Mouse (Mus musculus) T-helper 1 cell (primary cell): ENCODE measurements around the gene Klhl40.

Experiments used
- in situ Hi-C: fragments of 300-600 bp; cut with MboI, MseI; formaldehyde crosslinking; loops from one replicate; pipeline ENCODE4 v1.15.1; 2025; ENCODE audit warnings: high pct_unique_total_duplicates

The Klhl40 gene

DNA sequence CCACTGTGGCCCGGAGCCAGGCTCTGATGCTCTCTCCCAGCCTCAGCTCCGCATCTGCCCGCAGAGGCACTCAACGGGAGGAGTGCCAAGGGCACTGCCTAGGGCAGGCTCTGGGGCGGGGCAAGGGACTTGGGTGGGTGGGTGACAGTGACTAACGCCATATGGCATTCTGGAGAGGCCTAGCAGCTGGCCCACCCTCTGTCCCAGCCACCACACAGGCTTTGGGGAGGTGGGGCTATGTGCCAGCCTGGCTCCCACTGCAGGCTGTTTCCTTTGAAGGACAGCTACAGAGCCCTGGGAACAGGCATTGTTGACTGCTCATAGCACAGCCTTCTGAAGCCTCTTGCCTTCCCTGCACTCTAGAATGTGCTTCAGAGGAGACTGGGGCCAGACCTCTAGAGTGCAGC is 45.2 kb downstream of the Klhl40 start:
- in situ Hi-C loops, result no loop called here

DNA sequence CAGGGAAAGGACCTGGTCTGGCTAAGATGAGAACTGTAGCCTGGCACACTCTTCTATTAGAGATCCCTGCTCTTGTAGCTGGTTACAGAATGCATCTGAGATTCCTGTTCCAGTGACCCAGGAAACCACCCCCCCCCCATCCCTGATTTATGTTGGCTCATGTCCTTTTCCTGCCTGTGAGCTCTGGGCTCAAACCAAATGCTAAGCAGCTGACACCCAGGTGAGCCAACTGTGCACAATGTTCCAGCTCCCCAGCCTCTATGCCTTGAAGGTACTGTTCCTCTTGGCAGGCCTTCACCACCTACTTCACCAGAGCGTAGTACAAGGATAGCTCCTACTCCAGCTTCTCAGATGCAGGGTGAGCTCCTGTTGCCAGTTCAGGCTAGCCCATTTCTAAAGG is 45.6 kb downstream of the Klhl40 start:
- in situ Hi-C loops, result no loop called here

DNA sequence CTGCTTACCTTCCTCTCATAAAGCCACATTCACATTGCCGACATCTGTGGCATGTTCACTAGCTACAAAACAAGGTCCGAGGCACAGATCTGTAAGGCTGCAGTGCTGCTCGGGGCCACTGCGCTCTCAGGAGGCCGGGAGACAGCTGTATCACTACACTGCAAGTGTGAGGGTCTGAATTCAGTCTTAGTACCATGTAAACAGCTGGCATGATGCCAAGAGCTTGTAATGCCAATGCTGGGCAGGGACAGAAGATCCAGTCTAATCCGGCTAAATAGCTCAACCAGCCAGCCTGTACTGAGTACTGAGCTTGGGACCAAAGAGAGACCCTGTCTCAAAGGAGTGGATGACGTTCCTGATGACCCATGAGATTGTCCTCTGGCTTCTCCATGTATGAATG is 46.6 kb downstream of the Klhl40 start:
- in situ Hi-C loops, result no loop called here

DNA sequence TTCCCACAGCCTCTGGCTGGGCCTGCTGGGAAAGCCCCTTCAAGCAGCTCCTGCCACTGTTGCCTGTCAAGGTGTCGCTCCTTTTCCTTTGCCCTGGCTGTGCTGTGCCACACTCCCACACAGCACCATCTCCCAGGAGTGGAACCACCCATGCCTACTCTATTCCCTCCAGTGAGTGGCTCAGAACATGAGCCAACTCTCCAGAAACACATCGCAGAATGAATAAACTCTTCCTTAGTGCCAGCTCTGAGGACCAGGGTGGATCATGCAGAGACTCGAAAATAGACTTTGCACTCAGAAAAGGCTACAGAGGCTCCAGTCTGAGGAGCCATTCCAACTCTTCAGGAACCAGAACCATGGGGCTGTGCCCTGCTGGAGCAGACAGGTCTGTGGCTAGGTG is 48.9 kb downstream of the Klhl40 start:
- in situ Hi-C loops, result loop anchor here (25.0 kb wide), 1 partner anchor 161 kb away; the partner anchor contains the start of gene Pomgnt2

DNA sequence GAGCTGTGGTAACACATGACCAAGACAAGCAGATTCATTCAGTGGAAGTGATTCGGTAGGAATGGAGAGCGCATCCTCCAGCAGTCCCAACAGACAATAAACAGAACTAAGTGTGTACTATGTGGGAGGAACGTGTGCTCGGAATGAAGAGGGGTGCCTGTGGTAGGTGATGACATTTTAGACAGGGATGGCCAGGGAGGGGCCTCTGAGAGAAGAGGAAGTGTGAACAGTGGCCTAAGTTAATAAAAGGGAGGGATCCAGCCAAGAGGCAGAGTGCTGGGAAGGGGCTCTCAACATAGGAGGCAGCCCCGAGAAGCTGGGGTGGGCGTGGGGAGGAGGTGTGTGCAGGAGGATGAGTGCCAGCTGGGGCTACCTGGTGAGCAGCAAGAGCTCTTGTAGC is 50.9 kb downstream of the Klhl40 start:
- in situ Hi-C loops, result loop anchor here (25.0 kb wide), 1 partner anchor 159 kb away; the partner anchor contains the start of gene Pomgnt2

DNA sequence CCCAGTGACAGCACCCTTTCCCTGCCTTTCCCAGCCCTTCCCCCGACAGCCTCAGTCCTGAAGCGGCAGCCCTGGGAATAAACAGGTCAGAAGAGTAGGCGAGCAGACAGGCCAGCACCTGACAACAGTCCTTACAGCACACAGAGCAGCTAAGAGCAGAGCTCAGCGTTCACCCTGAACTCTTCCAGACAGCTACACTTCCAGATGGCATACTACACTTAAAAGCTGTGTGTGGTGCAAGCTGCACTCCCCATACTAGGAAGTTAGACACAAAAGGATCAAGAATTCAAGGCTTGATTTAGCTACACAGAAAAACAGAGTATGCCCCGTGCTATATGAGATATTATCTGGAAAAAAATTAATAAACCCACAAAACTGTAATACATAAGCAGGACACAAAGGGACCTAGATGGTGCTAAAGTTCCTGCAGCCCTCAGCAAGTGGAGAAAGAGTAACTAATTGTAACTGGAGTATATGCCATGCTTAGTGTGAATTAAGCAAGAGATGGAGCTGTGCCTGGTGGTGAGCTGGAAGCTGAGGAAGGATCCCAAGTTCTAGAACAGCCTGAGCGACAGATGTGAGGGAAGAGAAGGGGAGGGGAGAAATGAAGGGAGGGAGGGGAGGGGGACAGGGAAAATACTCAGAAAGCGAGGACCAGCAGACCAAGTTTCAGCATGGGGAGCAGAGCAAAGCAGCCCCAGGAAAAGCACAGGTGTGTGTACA is 52.0 kb downstream of the Klhl40 start:
- in situ Hi-C loops, result loop anchor here (25.0 kb wide), 1 partner anchor 158 kb away; the partner anchor contains the start of gene Pomgnt2

DNA sequence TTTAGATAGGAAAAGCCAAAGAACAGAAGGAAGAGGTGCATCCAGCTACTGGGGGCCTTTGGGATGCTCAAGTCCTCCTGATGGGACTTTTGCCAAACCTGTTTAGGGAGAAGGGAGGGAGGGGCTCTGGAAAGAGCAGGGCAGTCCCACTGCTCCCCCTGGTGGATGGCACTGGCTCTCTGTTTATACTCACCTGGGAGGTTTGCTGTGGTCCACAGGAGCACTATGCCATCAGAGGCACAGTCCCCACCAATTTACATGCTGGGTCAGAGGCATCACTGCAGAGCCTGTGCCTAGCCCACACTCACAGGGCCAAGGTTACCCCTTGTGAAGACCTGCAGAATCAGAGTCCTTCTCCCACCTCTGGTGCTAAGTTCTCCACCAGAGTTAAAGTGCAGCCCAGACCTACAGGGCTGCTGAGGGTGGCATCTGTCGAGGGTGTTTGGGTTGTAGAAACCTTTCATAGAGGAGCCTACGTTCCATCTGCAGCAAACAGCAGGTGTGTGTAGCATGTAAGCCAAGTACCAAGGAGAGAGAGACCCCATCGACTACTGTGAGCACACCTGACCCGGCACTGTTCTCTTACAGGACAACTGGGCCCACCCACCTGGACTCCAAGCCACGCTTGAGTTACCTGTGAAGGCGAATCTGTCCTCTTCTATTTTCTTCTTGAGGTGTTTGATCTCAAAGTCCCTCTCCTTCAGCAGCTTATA is 53.0 kb downstream of the Klhl40 start:
- in situ Hi-C loops, result loop anchor here (25.0 kb wide), 1 partner anchor 157 kb away; the partner anchor contains the start of gene Pomgnt2

DNA sequence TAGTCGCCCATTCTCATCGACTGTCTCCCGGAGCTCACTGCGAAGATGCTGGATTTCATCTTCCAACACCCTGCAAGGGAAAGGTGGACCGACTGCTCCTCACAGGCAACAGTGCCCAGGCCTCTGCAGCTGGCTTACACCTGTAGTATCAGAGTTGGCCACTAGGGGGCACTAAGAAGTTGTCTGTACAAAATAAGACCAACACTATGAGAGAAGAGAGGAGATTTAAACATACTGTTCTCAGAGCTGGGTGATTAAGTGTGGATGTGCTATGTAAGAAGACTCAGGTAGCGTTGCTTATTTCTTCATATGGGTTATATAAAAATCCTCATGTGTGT is 53.5 kb downstream of the Klhl40 start:
- in situ Hi-C loops, result loop anchor here (25.0 kb wide), 1 partner anchor 156 kb away; the partner anchor contains the start of gene Pomgnt2
